Comparison of ENCODE assay signal across 24 mouse cellular contexts in genomic region chr12:17362316-17362715, GRCm38 (mm10). TPM values are rescaled to one million over a fixed set of nuclear protein-coding genes. Genes with fewer than 3 reads are reported as not detected.
"Had no signal": no experiment of that assay in that cellular context is flagged by ENCODE, and none has a peak within 500 bp of the region (broad histone marks: within the 10 kb centered on the region; RNA-seq: fewer than 3 reads in every experiment).

No protein-coding gene starts in this region.

- ATAC-seq: inflammation-experienced regulatory T-cells, adult 6 months; intestine, embryonic 16.5 days; liver, postnatal 0 days; lung, postnatal 0 days; midbrain, embryonic 16.5 days had no signal

- H3K4me2 ChIP-seq: limb, embryonic 12.5 days; limb, embryonic 15.5 days; liver, embryonic 11.5 days; lung, embryonic 14.5 days; midbrain, embryonic 12.5 days; neural tube, embryonic 13.5 days; stomach, embryonic 15.5 days had no signal

- DNase-seq: layer of hippocampus, postnatal 36 days; liver, postnatal 0 days; lung, embryonic 14.5 days; retina, postnatal 1 day; right cerebral cortex, postnatal 25 days; spleen, adult 18-20 months; thymus, postnatal 25 days had no signal

- H3K4me1 ChIP-seq: limb, embryonic 12.5 days; limb, embryonic 15.5 days; stomach, embryonic 15.5 days had no signal

- H3K4me3 ChIP-seq: left cerebral cortex, adult 2 months; limb, embryonic 12.5 days; limb, embryonic 15.5 days; midbrain, embryonic 12.5 days; myocyte; neural tube, embryonic 13.5 days; stomach, embryonic 15.5 days had no signal

- H3K27me3 ChIP-seq: limb, embryonic 12.5 days; limb, embryonic 15.5 days; midbrain, embryonic 12.5 days; neural tube, embryonic 13.5 days; stomach, embryonic 15.5 days had no signal

- H3K9ac ChIP-seq: limb, embryonic 12.5 days; limb, embryonic 15.5 days; liver, embryonic 14.5 days; liver, postnatal 0 days; lung, embryonic 14.5 days; midbrain, embryonic 12.5 days; neural tube, embryonic 13.5 days; stomach, embryonic 15.5 days had no signal

- H3K27ac ChIP-seq: left cerebral cortex, adult 2 months; limb, embryonic 12.5 days; limb, embryonic 15.5 days; liver, embryonic 14.5 days; macrophage; midbrain, embryonic 12.5 days; neural tube, embryonic 13.5 days; stomach, embryonic 15.5 days had no signal

- H3K9me3 ChIP-seq: limb, embryonic 12.5 days; limb, embryonic 15.5 days; midbrain, embryonic 12.5 days; neural tube, embryonic 13.5 days; stomach, embryonic 15.5 days had no signal

RNA-seq across cellular contexts. Expression of gene Atp6v1c2, which starts 33.2 kb away (rescaled TPM):
- total RNA-seq: megakaryocyte, adult 5-6 weeks; monocyte, adult 5-6 weeks; neutrophil, adult 5-6 weeks had no signal
- polyA plus RNA-seq: macrophage had no signal
